Mouse (Mus musculus): ENCODE results near the gene Ncaph2.

The Ncaph2 gene

GRCm38 (mm10) chr15:89326441-89326840 is 29.1 kb upstream of the Ncaph2 start:
- H3K27me3 ChIP-seq (ENCODE audit: control insufficient read depth, insufficient read depth, low read length, poor library complexity, severe bottlenecking) = no peaks in the 10 kb centered on the region
- no peaks in the 10 kb centered on the region for H3K36me3 ChIP-seq (ENCODE audit: control insufficient read depth, insufficient read depth, low read length, poor library complexity, severe bottlenecking)
- no peak for DNase-seq (ENCODE audit: low read depth, low spot score)

- Histone ChIP-seq H3K27me3 (ENCODE audit: control insufficient read depth, insufficient read depth, low read length, poor library complexity, severe bottlenecking) (no peaks in the 10 kb centered on the region), H3K36me3 (ENCODE audit: control insufficient read depth, insufficient read depth, low read length, poor library complexity, severe bottlenecking) (no peaks in the 10 kb centered on the region)
- no peak for DNase-seq (ENCODE audit: low read depth, low spot score)
Observed at GRCm38 (mm10) chr15:89334271-89334670, 21.2 kb upstream of the Ncaph2 start, which contains the start of gene Miox. Gene Miox, plus strand, starts transcription at chr15:89334398.

GRCm38 (mm10) chr15:89334774-89335537 is 20.6 kb upstream of the Ncaph2 start:
- H3K36me3 ChIP-seq (ENCODE audit: control insufficient read depth, insufficient read depth, low read length, poor library complexity, severe bottlenecking) = no peaks in the 10 kb centered on the region
- DNase-seq (ENCODE audit: low read depth, low spot score) = no peak
- no peaks in the 10 kb centered on the region for H3K27me3 ChIP-seq (ENCODE audit: control insufficient read depth, insufficient read depth, low read length, poor library complexity, severe bottlenecking)

GRCm38 (mm10) chr15:89336422-89336821 is 19.1 kb upstream of the Ncaph2 start:
- no peak for DNase-seq (ENCODE audit: low read depth, low spot score)
- Histone ChIP-seq H3K27me3 (ENCODE audit: control insufficient read depth, insufficient read depth, low read length, poor library complexity, severe bottlenecking) (no peaks in the 10 kb centered on the region), H3K36me3 (ENCODE audit: control insufficient read depth, insufficient read depth, low read length, poor library complexity, severe bottlenecking) (no peaks in the 10 kb centered on the region)

DNA sequence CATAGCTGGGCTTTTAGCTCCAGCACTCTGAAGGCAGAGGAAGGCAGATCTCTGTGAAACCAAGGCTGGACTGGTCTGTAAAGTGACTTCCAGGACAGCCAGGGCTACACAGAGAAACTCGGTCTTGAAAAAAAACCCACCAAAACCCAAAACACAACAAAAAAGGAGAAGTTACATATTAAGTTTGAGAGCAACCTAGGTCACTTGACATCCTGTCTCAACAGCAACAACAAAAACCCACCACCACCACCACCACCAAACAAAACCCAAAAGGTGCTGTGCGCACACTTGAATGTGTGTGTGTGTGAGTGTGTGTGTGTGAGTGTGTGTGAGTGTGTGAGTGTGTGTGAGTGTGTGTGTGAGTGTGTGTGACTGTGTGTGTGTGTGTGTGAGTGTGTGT is 15.8 kb upstream of the Ncaph2 start:
- DNase-seq (ENCODE audit: low read depth, low spot score) = peak; percentile 68
- Histone ChIP-seq H3K36me3 (ENCODE audit: control insufficient read depth, insufficient read depth, low read length, poor library complexity, severe bottlenecking) (no peaks in the 10 kb centered on the region), H3K27me3 (ENCODE audit: control insufficient read depth, insufficient read depth, low read length, poor library complexity, severe bottlenecking) (no peaks in the 10 kb centered on the region)

GRCm38 (mm10) chr15:89340136-89340535 is 15.4 kb upstream of the Ncaph2 start:
- Histone ChIP-seq H3K27me3 (ENCODE audit: control insufficient read depth, insufficient read depth, low read length, poor library complexity, severe bottlenecking) (no peaks in the 10 kb centered on the region), H3K36me3 (ENCODE audit: control insufficient read depth, insufficient read depth, low read length, poor library complexity, severe bottlenecking) (no peaks in the 10 kb centered on the region)
- DNase-seq (ENCODE audit: low read depth, low spot score) = peak; percentile 41

GRCm38 (mm10) chr15:89341678-89342077 is 13.8 kb upstream of the Ncaph2 start:
- Histone ChIP-seq H3K36me3 (ENCODE audit: control insufficient read depth, insufficient read depth, low read length, poor library complexity, severe bottlenecking) (no peaks in the 10 kb centered on the region), H3K27me3 (ENCODE audit: control insufficient read depth, insufficient read depth, low read length, poor library complexity, severe bottlenecking) (no peaks in the 10 kb centered on the region)
- no peak for DNase-seq (ENCODE audit: low read depth, low spot score)

GRCm38 (mm10) chr15:89343325-89343724 is 12.2 kb upstream of the Ncaph2 start:
- H3K27me3 ChIP-seq (ENCODE audit: control insufficient read depth, insufficient read depth, low read length, poor library complexity, severe bottlenecking) = no peaks in the 10 kb centered on the region
- DNase-seq (ENCODE audit: low read depth, low spot score) = peak; percentile 16
- no peaks in the 10 kb centered on the region for H3K36me3 ChIP-seq (ENCODE audit: control insufficient read depth, insufficient read depth, low read length, poor library complexity, severe bottlenecking)

GRCm38 (mm10) chr15:89350447-89350846 is 5.1 kb upstream of the Ncaph2 start:
- Histone ChIP-seq H3K27me3 (ENCODE audit: control insufficient read depth, insufficient read depth, low read length, poor library complexity, severe bottlenecking) (no peaks in the 10 kb centered on the region), H3K36me3 (ENCODE audit: control insufficient read depth, insufficient read depth, low read length, poor library complexity, severe bottlenecking) (peaks cover 5% of the 10 kb centered on the region)
- no peak for DNase-seq (ENCODE audit: low read depth, low spot score)

DNA sequence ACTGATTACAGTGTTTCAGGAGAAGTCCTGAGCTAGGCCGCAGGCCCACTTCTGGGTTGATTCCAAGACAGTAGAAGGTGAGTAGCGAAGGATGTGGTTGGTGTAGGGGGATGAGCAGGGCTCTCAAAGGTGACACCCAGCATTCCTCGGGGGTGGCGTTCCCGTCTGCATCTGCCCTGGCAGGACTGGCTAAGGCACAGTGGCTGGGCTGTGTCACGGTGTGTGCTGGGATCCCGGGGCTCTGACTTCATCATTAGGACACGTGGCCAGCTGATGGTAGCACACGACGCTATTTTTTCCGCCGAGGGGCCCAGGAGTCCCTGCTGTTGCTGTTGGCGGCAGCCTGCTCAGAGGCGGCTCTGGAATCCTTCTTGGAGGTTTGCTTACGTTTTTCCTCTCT is 4.2 kb upstream of the Ncaph2 start:
- H3K27me3 ChIP-seq (ENCODE audit: control insufficient read depth, insufficient read depth, low read length, poor library complexity, severe bottlenecking) = no peaks in the 10 kb centered on the region
- H3K36me3 ChIP-seq (ENCODE audit: control insufficient read depth, insufficient read depth, low read length, poor library complexity, severe bottlenecking) = peaks cover 5% of the 10 kb centered on the region
- no peak for DNase-seq (ENCODE audit: low read depth, low spot score)

DNA sequence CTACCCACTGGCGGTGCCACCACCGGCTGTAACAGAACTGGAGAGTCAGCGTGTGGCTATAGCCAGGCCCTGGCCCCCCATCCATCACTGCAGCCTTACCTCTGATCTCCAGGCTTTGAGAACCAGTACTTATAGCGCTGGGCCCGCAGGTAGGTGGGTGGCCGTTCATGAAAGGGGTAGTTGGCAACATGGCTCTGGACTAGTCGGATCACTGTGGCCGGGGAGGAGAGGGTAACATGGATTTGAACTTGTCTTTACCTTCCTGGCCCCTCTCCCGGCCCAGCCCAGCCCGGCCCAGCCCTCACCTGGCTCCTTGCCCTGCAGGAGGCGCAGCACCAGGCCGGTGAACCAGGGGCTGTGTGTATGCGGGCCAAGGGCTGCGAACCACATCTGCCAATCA is 3.5 kb upstream of the Ncaph2 start:
- no peaks in the 10 kb centered on the region for H3K27me3 ChIP-seq (ENCODE audit: control insufficient read depth, insufficient read depth, low read length, poor library complexity, severe bottlenecking)
- peaks cover 5% of the 10 kb centered on the region for H3K36me3 ChIP-seq (ENCODE audit: control insufficient read depth, insufficient read depth, low read length, poor library complexity, severe bottlenecking)
- no peak for DNase-seq (ENCODE audit: low read depth, low spot score)

GRCm38 (mm10) chr15:89352795-89353194 is 2.7 kb upstream of the Ncaph2 start:
- no peak for DNase-seq (ENCODE audit: low read depth, low spot score)
- no peaks in the 10 kb centered on the region for H3K27me3 ChIP-seq (ENCODE audit: control insufficient read depth, insufficient read depth, low read length, poor library complexity, severe bottlenecking)
- peaks cover 5% of the 10 kb centered on the region for H3K36me3 ChIP-seq (ENCODE audit: control insufficient read depth, insufficient read depth, low read length, poor library complexity, severe bottlenecking)

DNA sequence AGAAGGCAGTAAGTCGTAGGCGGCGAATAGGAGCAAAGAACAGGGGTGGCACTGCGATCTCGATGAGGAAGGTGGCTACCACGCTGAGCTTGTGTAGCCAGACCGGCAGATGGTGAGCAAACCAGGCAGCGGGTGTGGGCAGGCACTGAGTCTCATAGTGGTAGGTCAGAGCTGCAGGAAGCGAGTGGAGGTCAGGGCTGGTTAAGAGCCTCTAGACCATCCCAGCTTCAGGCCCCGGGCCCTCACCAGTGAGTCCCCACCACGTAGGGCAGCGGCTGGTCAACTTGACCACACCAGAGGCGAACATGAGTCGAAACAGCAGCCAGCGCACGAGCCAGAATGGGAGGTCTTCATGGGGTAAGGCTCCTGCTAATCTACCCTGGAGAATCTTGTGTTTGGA is 1.7 kb upstream of the Ncaph2 start:
- no peak for DNase-seq (ENCODE audit: low read depth, low spot score)
- H3K36me3 ChIP-seq (ENCODE audit: control insufficient read depth, insufficient read depth, low read length, poor library complexity, severe bottlenecking) = peaks cover 5% of the 10 kb centered on the region
- H3K27me3 ChIP-seq (ENCODE audit: control insufficient read depth, insufficient read depth, low read length, poor library complexity, severe bottlenecking) = no peaks in the 10 kb centered on the region

DNA sequence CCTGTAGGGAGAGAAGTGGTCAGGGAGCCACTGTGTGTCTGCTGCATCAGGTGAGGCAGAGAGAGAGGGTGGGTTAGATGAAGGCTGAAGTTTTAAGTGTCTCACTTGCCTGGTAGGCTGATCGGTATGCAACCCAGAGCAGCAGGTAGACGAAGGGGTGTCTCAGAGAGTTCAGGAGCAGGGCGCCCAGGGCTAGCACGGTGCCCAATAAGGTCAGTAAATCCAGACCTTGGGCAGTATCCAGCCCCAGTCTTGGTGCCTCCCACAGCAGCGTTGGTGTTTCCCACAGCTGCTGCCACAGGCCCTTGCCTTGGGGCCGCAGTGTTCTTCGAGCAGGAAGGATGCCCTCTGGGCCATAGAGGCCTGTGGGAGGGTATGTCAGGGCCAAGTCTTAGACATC is 1.1 kb upstream of the Ncaph2 start:
- H3K27me3 ChIP-seq (ENCODE audit: control insufficient read depth, insufficient read depth, low read length, poor library complexity, severe bottlenecking) = no peaks in the 10 kb centered on the region
- peaks cover 5% of the 10 kb centered on the region for H3K36me3 ChIP-seq (ENCODE audit: control insufficient read depth, insufficient read depth, low read length, poor library complexity, severe bottlenecking)
- DNase-seq (ENCODE audit: low read depth, low spot score) = no peak

DNA sequence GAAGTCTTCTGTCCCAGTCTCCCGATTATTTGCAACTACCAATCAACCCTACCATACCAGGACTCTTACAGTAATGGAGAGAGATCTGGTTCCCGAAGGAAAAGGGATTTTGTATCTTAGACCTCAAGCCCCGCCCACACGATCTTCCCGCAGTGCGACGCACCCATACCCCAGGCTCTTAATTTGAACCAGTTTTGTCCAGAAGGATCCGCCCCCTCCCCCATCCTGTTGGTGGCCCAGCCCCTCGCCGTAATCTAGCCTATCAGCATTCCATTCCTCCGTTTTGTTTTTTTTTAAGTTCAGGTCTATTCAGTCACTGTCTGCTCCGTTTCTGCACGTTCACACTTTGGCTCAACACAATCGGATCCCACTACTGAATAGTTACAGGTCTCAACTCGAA is 853 bp downstream of the Ncaph2 start:
- no peaks in the 10 kb centered on the region for H3K27me3 ChIP-seq (ENCODE audit: control insufficient read depth, insufficient read depth, low read length, poor library complexity, severe bottlenecking)
- H3K36me3 ChIP-seq (ENCODE audit: control insufficient read depth, insufficient read depth, low read length, poor library complexity, severe bottlenecking) = peaks cover 5% of the 10 kb centered on the region

DNA sequence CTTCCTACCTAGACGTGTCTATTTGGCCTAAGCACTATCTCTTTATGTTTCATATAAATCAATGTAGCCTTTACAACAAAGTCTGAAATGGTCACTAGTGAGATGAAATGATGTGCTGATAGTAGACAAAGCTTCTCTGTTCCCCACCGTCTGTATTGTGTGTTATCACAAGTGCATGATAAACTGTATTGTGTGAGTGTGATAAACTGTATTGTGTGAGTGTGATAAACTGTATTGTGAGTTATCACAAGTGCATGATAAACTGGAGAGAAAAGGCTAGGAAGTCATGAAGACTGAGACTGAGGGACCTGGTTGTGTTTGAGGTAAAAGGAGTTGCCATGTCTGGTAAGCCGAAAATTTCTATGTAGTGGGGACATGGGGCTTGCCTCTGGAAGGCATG is 3.3 kb downstream of the Ncaph2 start:
- H3K36me3 ChIP-seq (ENCODE audit: control insufficient read depth, insufficient read depth, low read length, poor library complexity, severe bottlenecking) = peaks cover 3% of the 10 kb centered on the region
- no peak for DNase-seq (ENCODE audit: low read depth, low spot score)
- no peaks in the 10 kb centered on the region for H3K27me3 ChIP-seq (ENCODE audit: control insufficient read depth, insufficient read depth, low read length, poor library complexity, severe bottlenecking)

More for the DNA sequence above, 853 bp downstream of the Ncaph2 start:
- peak; percentile 46 for DNase-seq (ENCODE audit: low read depth, low spot score)
